Mouse (Mus musculus): ENCODE data around the gene Nudt1. TPM values are rescaled to one million over a fixed set of nuclear protein-coding genes. Genes with fewer than 3 reads are reported as not detected.
"Not testable (repeated sequence)": the region's sequence is repeated elsewhere in the genome, so short reads cannot be mapped to it uniquely, and the experiment has no call there.

The Nudt1 gene
- total RNA-seq, 2 experiments from 2014 or later: 20.5 to 21.2 TPM

- no peak for DNase-seq (ENCODE audit: low spot score in 2 of 2)
Observed at GRCm38 (mm10) chr5:140339836-140340235, 18.4 kb downstream of the Nudt1 start.

GRCm38 (mm10) chr5:140342880-140343279 is 21.4 kb downstream of the Nudt1 start:
- DNase-seq (ENCODE audit: low spot score in 2 of 2): no peak

- DNase-seq (ENCODE audit: low spot score in 2 of 2): no peak
Observed at GRCm38 (mm10) chr5:140345244-140345643, 23.8 kb downstream of the Nudt1 start.

- DNase-seq (ENCODE audit: low spot score in 2 of 2): no peak
Observed at GRCm38 (mm10) chr5:140346050-140346449, 24.6 kb downstream of the Nudt1 start.

- no peak for DNase-seq (ENCODE audit: low spot score in 2 of 2)
Observed at GRCm38 (mm10) chr5:140349882-140350281, 28.4 kb downstream of the Nudt1 start.

- no peak for DNase-seq (ENCODE audit: low spot score in 2 of 2)
Observed at GRCm38 (mm10) chr5:140350731-140351497, 29.5 kb downstream of the Nudt1 start.

GRCm38 (mm10) chr5:140352352-140352751 is 30.9 kb downstream of the Nudt1 start:
- DNase-seq (ENCODE audit: low spot score in 2 of 2): no peak

- DNase-seq (ENCODE audit: low spot score in 2 of 2): no peak
Observed at GRCm38 (mm10) chr5:140355934-140356333, 34.5 kb downstream of the Nudt1 start.

GRCm38 (mm10) chr5:140357466-140357865 is 36.0 kb downstream of the Nudt1 start:
- DNase-seq (ENCODE audit: low spot score in 2 of 2): no peak

GRCm38 (mm10) chr5:140359930-140360674 is 38.6 kb downstream of the Nudt1 start:
- DNase-seq (ENCODE audit: low spot score in 2 of 2): no peak

GRCm38 (mm10) chr5:140364415-140364814 is 43.0 kb downstream of the Nudt1 start:
- no peak for DNase-seq (ENCODE audit: low spot score in 2 of 2)

- DNase-seq (ENCODE audit: low spot score in 2 of 2): not testable (repeated sequence)
Observed at GRCm38 (mm10) chr5:140368126-140368525, 46.7 kb downstream of the Nudt1 start.

GRCm38 (mm10) chr5:140368926-140369325 is 47.5 kb downstream of the Nudt1 start:
- no peak for DNase-seq (ENCODE audit: low spot score in 2 of 2)

GRCm38 (mm10) chr5:140369466-140369865 is 48.0 kb downstream of the Nudt1 start:
- DNase-seq (ENCODE audit: low spot score in 2 of 2): no peak

GRCm38 (mm10) chr5:140370446-140371254 is 49.2 kb downstream of the Nudt1 start:
- DNase-seq (ENCODE audit: low spot score in 2 of 2): no peak

GRCm38 (mm10) chr5:140371671-140372070 is 50.2 kb downstream of the Nudt1 start:
- DNase-seq (ENCODE audit: low spot score in 2 of 2): no peak

- no peak for DNase-seq (ENCODE audit: low spot score in 2 of 2)
Observed at GRCm38 (mm10) chr5:140373711-140374110, 52.3 kb downstream of the Nudt1 start.

GRCm38 (mm10) chr5:140374226-140374625 is 52.8 kb downstream of the Nudt1 start:
- DNase-seq (ENCODE audit: low spot score in 2 of 2): no peak

GRCm38 (mm10) chr5:140375249-140375829 is 53.9 kb downstream of the Nudt1 start:
- no peak for DNase-seq (ENCODE audit: low spot score in 2 of 2)

GRCm38 (mm10) chr5:140378121-140378853 is 56.8 kb downstream of the Nudt1 start:
- DNase-seq (ENCODE audit: low spot score in 2 of 2): no peak

GRCm38 (mm10) chr5:140379299-140379698 is 57.8 kb downstream of the Nudt1 start:
- DNase-seq (ENCODE audit: low spot score in 2 of 2): no peak
